ENCODE assay signal across 8 mouse cellular contexts in genomic region chr11:120307566-120308430, GRCm38 (mm10). TPM values are rescaled to one million over a fixed set of nuclear protein-coding genes. Genes with fewer than 3 reads are reported as not detected.
A peak's percentile ranks its signal among the peaks of the same experiment; 100 is the strongest.
DNase-seq lines count a peak whose midpoint lies in the region; ATAC-seq and TF ChIP-seq lines count a peak whose summit lies in the region.

No protein-coding gene starts in this region.

- intact Hi-C loops in heart, postnatal 10 days (cut with DNase I), result loop anchor here (1.0 to 5.0 kb wide), 4 partner anchors 69 to 197 kb away; no protein-coding TSS in a partner anchor

- H3K4me3 ChIP-seq in forebrain, embryonic 12.5 days (replicated peaks), result no peak overlapping the region
- H3K4me3 ChIP-seq in olfactory bulb, adult 2 months (ENCODE audit: insufficient read depth, low read depth, low read length), result no peak overlapping the region

- H3K27ac ChIP-seq in forebrain, embryonic 12.5 days, result peak overlapping the region; percentile 36; the same call in 1 of the 2 replicates
- no peak overlapping the region for H3K27ac ChIP-seq in olfactory bulb, adult 2 months (ENCODE audit: insufficient read depth, low read depth, low read length)

- 7% methylated on average over 19 of the region's 19 CpGs for WGBS in forebrain, embryonic 12.5 days
- 5% methylated on average over 19 of the region's 19 CpGs for WGBS in large intestine, adult 2 months
- 8% methylated on average over 19 of the region's 19 CpGs for WGBS in olfactory bulb, adult 2 months

- no peak for TF ChIP-seq POLR2A in brain, embryonic 14.5 days (IDR thresholded peaks at IDR 0.05; ENCODE audit: borderline replicate concordance, extremely low read depth, insufficient read depth, insufficient read length, poor library complexity, severe bottlenecking)
- TF ChIP-seq POLR2A in olfactory bulb, adult 2 months (IDR thresholded peaks at IDR 0.05; ENCODE audit: insufficient read depth, low read depth, low read length), result no peak

- ATAC-seq in forebrain, embryonic 12.5 days (ENCODE audit: low FRiP score), result no peak

- H3K9me3 ChIP-seq in forebrain, embryonic 12.5 days, result no peaks in the 10 kb centered on the region

- H3K4me1 ChIP-seq in forebrain, embryonic 12.5 days, result peaks cover 63% of the 10 kb centered on the region
- peaks cover 40% of the 10 kb centered on the region for H3K4me1 ChIP-seq in olfactory bulb, adult 2 months (ENCODE audit: control insufficient read depth, insufficient read depth, low read length)

- H3K27me3 ChIP-seq in forebrain, embryonic 12.5 days, result peaks cover 25% of the 10 kb centered on the region

- H3K36me3 ChIP-seq in forebrain, embryonic 12.5 days (replicated peaks), result no peaks in the 10 kb centered on the region

- H3K4me2 ChIP-seq in forebrain, embryonic 12.5 days, result peak overlapping the region; percentile 15; the same call in 1 of the 2 replicates

- H3K9ac ChIP-seq in forebrain, embryonic 12.5 days, result no peak overlapping the region

- TF ChIP-seq CTCF in brain, embryonic 14.5 days (IDR thresholded peaks at IDR 0.05; ENCODE audit: borderline replicate concordance, extremely low read depth, insufficient read depth, insufficient read length), result peak; percentile 100
- TF ChIP-seq CTCF in olfactory bulb, adult 2 months (IDR thresholded peaks at IDR 0.05; ENCODE audit: insufficient read depth, low read depth, low read length), result peak; percentile 97

- peak; percentile 91 for DNase-seq in CD4-positive, CD25-positive, alpha-beta regulatory T cell, adult 2 months (ENCODE audit: low read depth, low spot score)
- DNase-seq in brain, embryonic 14.5 days (ENCODE audit: low read depth), result peak; percentile 94
- peak; percentile 95 to 99 for DNase-seq in heart, postnatal 10 days
- DNase-seq in large intestine, adult 2 months (ENCODE audit: low read depth, low spot score), result peak; percentile 75
- DNase-seq in lung, adult 18-20 months, result peak; percentile 93 to 95
- DNase-seq in thymus, adult 18-20 months, result peak; percentile 75 to 76

RNA-seq across cellular contexts. Expression of gene Actg1, which starts 40.5 kb away (rescaled TPM):
- 1,716 and 3,108 TPM in 2 replicates for polyA plus RNA-seq in brain, embryonic 14.5 days (2012; rRNA removed)
- polyA plus RNA-seq in forebrain, embryonic 12.5 days (2016; fragmentation: Nextera tagmentation; extraction: Ambion mirVana), result 2,923 and 2,975 TPM in 2 replicates
- total RNA-seq in heart, postnatal 10 days (2021), result 100 to 1,000 TPM; 691 to 703 TPM
- 1,539 and 1,751 TPM in 2 replicates for polyA plus RNA-seq in large intestine, adult 2 months (2012; rRNA removed)
- polyA plus RNA-seq in olfactory bulb, adult 2 months (2012; ENCODE audit: insufficient read depth, insufficient read length, low replicate concordance, missing spikeins), result 702 and 785 TPM in 2 replicates

RNA-seq across cellular contexts. Expression of gene Fscn2, which starts 53.5 kb away (rescaled TPM):
- 0.95 and 0.96 TPM in 2 replicates for polyA plus RNA-seq in brain, embryonic 14.5 days (2012; rRNA removed)
- polyA plus RNA-seq in forebrain, embryonic 12.5 days (2016; fragmentation: Nextera tagmentation; extraction: Ambion mirVana), result 0.82 and 0.91 TPM in 2 replicates
- total RNA-seq in heart, postnatal 10 days (2021), result not detected
- not detected in 2 replicates for polyA plus RNA-seq in large intestine, adult 2 months (2012; rRNA removed)
- not detected in 2 replicates for polyA plus RNA-seq in olfactory bulb, adult 2 months (2012; ENCODE audit: insufficient read depth, insufficient read length, low replicate concordance, missing spikeins)
